Mouse (Mus musculus) gastrocnemius, adult 8-10 months (tissue): Measurements from ENCODE around the gene Sgta. TPM values are rescaled to one million over a fixed set of nuclear protein-coding genes. Genes with fewer than 3 reads are reported as not detected.
"Not testable (repeated sequence)": the region's sequence is repeated elsewhere in the genome, so short reads cannot be mapped to it uniquely, and the experiment has no call there.

Source experiments
- DNase-seq, 2 experiments: peaks; one replicate each; pipeline ENCODE4 v3.0.0; 2022; ENCODE audit warnings: low spot score in 2 of 2
- total RNA-seq, 4 experiments: library from RNA; stranded (reverse); gene quantifications; 2 replicates each; pipeline ENCODE4 v1.2.4; 2022

Sgta gene
- total RNA-seq, 4 experiments from 2014 or later: 99.1 to 108 (median 105) TPM

GRCm38 (mm10) chr10:81058896-81059295, 1.1 kb downstream of the Sgta start:
- no peak for DNase-seq

GRCm38 (mm10) chr10:81057406-81058130, 2.4 kb downstream of the Sgta start:
- DNase-seq: no peak

- DNase-seq: not testable (repeated sequence)
Observed at GRCm38 (mm10) chr10:81055802-81056340, 4.1 kb downstream of the Sgta start.

GRCm38 (mm10) chr10:81055169-81055568, 4.8 kb downstream of the Sgta start:
- DNase-seq: no peak

- DNase-seq: no peak
Observed at GRCm38 (mm10) chr10:81052577-81052976, 7.4 kb downstream of the Sgta start.

- no peak for DNase-seq
Observed at GRCm38 (mm10) chr10:81051133-81051532, 8.8 kb downstream of the Sgta start.

- DNase-seq: no peak
Observed at GRCm38 (mm10) chr10:81050645-81051044, 9.3 kb downstream of the Sgta start.

- not testable (repeated sequence) for DNase-seq
Observed at GRCm38 (mm10) chr10:81045246-81045645, 14.7 kb downstream of the Sgta start.

- DNase-seq: peak; percentile 34 to 44
Observed at GRCm38 (mm10) chr10:81041458-81042175, 18.4 kb downstream of the Sgta start.

GRCm38 (mm10) chr10:81036988-81037580, 22.9 kb downstream of the Sgta start, which contains the start of gene Slc39a3:
TSS of gene Slc39a3 (minus strand) at chr10:81037426.
- DNase-seq: peak; percentile 96 to 97

GRCm38 (mm10) chr10:81036251-81036650, 23.7 kb downstream of the Sgta start:
- DNase-seq: no peak

- DNase-seq: no peak
Observed at GRCm38 (mm10) chr10:81033586-81033985, 26.4 kb downstream of the Sgta start.

GRCm38 (mm10) chr10:81029031-81029430, 30.9 kb downstream of the Sgta start:
- no peak for DNase-seq

GRCm38 (mm10) chr10:81028219-81028618, 31.8 kb downstream of the Sgta start:
- no peak for DNase-seq

GRCm38 (mm10) chr10:81027331-81027730, 32.6 kb downstream of the Sgta start:
- DNase-seq: peak; percentile 47 to 54

GRCm38 (mm10) chr10:81026857-81027256, 33.1 kb downstream of the Sgta start:
- DNase-seq: no peak

- no peak for DNase-seq
Observed at GRCm38 (mm10) chr10:81025639-81026275, 34.2 kb downstream of the Sgta start, which contains the start of gene Diras1. TSS of gene Diras1 (minus strand) at chr10:81025662.

- no peak for DNase-seq
Observed at GRCm38 (mm10) chr10:81025047-81025621, 34.8 kb downstream of the Sgta start.

- no peak for DNase-seq
Observed at GRCm38 (mm10) chr10:81024346-81024937, 35.5 kb downstream of the Sgta start.

- no peak for DNase-seq
Observed at GRCm38 (mm10) chr10:81022744-81023143, 37.2 kb downstream of the Sgta start.
